Mouse (Mus musculus) forebrain, embryonic 14.5 days (tissue): ENCODE results near the gene Arxes2. TPM values are rescaled to one million over a fixed set of nuclear protein-coding genes. Genes with fewer than 3 reads are reported as not detected.
"Not testable (repeated sequence)": the region's sequence is repeated elsewhere in the genome, so short reads cannot be mapped to it uniquely, and the experiment has no call there.

ENCODE experiments used
- ATAC-seq: fragments of 200-750 bp; cut with Nextera tagmentation; 2 replicates; pipeline ENCODE4 v1.8.0; 2017; ENCODE audit warnings: mild to moderate bottlenecking, moderate library complexity
- DNase-seq: peaks from one replicate; pipeline ENCODE4 v3.0.0-alpha.2; 2015; ENCODE audit warnings: low spot score
- H3K27ac ChIP-seq: fragments of 300-500 bp; sonication (generic); 2 replicates; pipeline ENCODE4 v1.5.1; 2014; ENCODE audit warnings: low read depth, mild to moderate bottlenecking, control low read depth, low read length, moderate library complexity
- H3K27me3 ChIP-seq: fragments of 300-500 bp; sonication (generic); replicated peaks from 2 replicates; pipeline ENCODE4 v1.6.1; 2014; ENCODE audit warnings: low read length, control low read depth, mixed read lengths; ENCODE audit not compliant: control insufficient read depth, insufficient read depth
- H3K36me3 ChIP-seq: fragments of 300-500 bp; sonication (generic); 2 replicates; pipeline ENCODE4 v1.6.1; 2014; ENCODE audit warnings: low read length, control low read depth; ENCODE audit not compliant: control insufficient read depth, insufficient read depth
- H3K4me1 ChIP-seq: fragments of 300-500 bp; sonication (generic); 2 replicates; pipeline ENCODE4 v1.6.1; 2014; ENCODE audit warnings: antibody characterized with exemption, low read length, control low read depth; ENCODE audit not compliant: control insufficient read depth, insufficient read depth
- H3K4me2 ChIP-seq: fragments of 300-500 bp; sonication (generic); 2 replicates; pipeline ENCODE4 v1.6.1; 2014; ENCODE audit warnings: mild to moderate bottlenecking, control low read depth, low read length
- H3K4me3 ChIP-seq: fragments of 300-500 bp; sonication (generic); 2 replicates; pipeline ENCODE4 v1.5.1; 2014; ENCODE audit warnings: low read depth, low read length, control low read depth
- H3K9ac ChIP-seq: fragments of 300-500 bp; sonication (generic); 2 replicates; pipeline ENCODE4 v1.6.1; 2014; ENCODE audit warnings: mild to moderate bottlenecking, low read length, control low read depth, moderate library complexity
- H3K9me3 ChIP-seq: fragments of 300-500 bp; sonication (generic); replicated peaks from 2 replicates; pipeline ENCODE4 v1.6.1; 2016; ENCODE audit warnings: low read length, control low read depth, mixed read lengths; ENCODE audit not compliant: control insufficient read depth
- WGBS: fragments of 180-500 bp; shearing (Covaris S2); extraction: QIAGEN DNeasy Blood & Tissue Kit; methylation state at CpG from one replicate; pipeline ENCODE4 v1.1.7; 2014; 5-methylcytosine and 5-hydroxymethylcytosine counted together
- polyA plus RNA-seq: library from polyadenylated mRNA; unstranded; fragments of >200 nt; fragmentation: Nextera tagmentation; extraction: Ambion mirVana; gene quantifications from 2 replicates; pipeline ENCODE4 v1.2.1, GENCODE M21; 2014

Gene Arxes2
- polyA plus RNA-seq, 1 experiment from 2014 or later = 206 TPM

GRCm38 (mm10) chrX:136007199-136007843 is 13.7 kb downstream of the Arxes2 start:
- DNase-seq = no peak
- Histone ChIP-seq H3K4me3 (no peak overlapping the region), H3K27me3 (no peaks in the 10 kb centered on the region), H3K27ac (no peak overlapping the region), H3K9ac (no peak overlapping the region), H3K36me3 (no peaks in the 10 kb centered on the region), H3K4me2 (no peak overlapping the region), H3K9me3 (no peaks in the 10 kb centered on the region), H3K4me1 (no peaks in the 10 kb centered on the region)
- no peak for ATAC-seq
- WGBS = 32% methylated on average over 5 of the region's 5 CpGs

GRCm38 (mm10) chrX:136014392-136014791 is 20.8 kb downstream of the Arxes2 start:
- DNase-seq = peak; percentile 11
- 35% methylated on average over 2 of the region's 2 CpGs for WGBS

GRCm38 (mm10) chrX:136030331-136030730 is 36.7 kb downstream of the Arxes2 start:
- no peak overlapping the region for H3K4me2 ChIP-seq
- no peak overlapping the region for H3K27ac ChIP-seq
- no peak overlapping the region for H3K4me3 ChIP-seq
- H3K9me3 ChIP-seq = no peaks in the 10 kb centered on the region
- no peak for ATAC-seq
- H3K27me3 ChIP-seq = no peaks in the 10 kb centered on the region
- 69% methylated on average over 1 of the region's 1 CpGs for WGBS
- H3K9ac ChIP-seq = no peak overlapping the region
- H3K36me3 ChIP-seq = no peaks in the 10 kb centered on the region
- H3K4me1 ChIP-seq = no peaks in the 10 kb centered on the region
- DNase-seq = peak; percentile 37

More at GRCm38 (mm10) chrX:136014392-136014791, 20.8 kb downstream of the Arxes2 start:
- Histone ChIP-seq H3K36me3 (no peaks in the 10 kb centered on the region), H3K9ac (no peak overlapping the region), H3K4me3 (no peak overlapping the region), H3K9me3 (no peaks in the 10 kb centered on the region), H3K27ac (no peak overlapping the region), H3K4me1 (no peaks in the 10 kb centered on the region), H3K27me3 (no peaks in the 10 kb centered on the region), H3K4me2 (no peak overlapping the region)
- no peak for ATAC-seq

- WGBS = 24% methylated on average over 7 of the region's 49 CpGs
- H3K9me3 ChIP-seq, H3K4me1 ChIP-seq, DNase-seq, H3K36me3 ChIP-seq, H3K9ac ChIP-seq, H3K27me3 ChIP-seq, H3K27ac ChIP-seq: not testable (repeated sequence)
- peak; percentile 91 for ATAC-seq
- H3K4me3 ChIP-seq = peak within 1 kb of the TSS; percentile 19
- H3K4me2 ChIP-seq = peak within 1 kb of the TSS; percentile 40
Measured at GRCm38 (mm10) chrX:136032799-136033763, 39.5 kb downstream of the Arxes2 start, which contains the start of gene Arxes1. TSS of gene Arxes1 (plus strand) at chrX:136033367.

GRCm38 (mm10) chrX:136043726-136044125 is 50.1 kb downstream of the Arxes2 start:
- WGBS = 86% methylated on average over 1 of the region's 1 CpGs
- no peak overlapping the region for H3K27ac ChIP-seq
- H3K27me3 ChIP-seq = no peaks in the 10 kb centered on the region
- no peak overlapping the region for H3K4me3 ChIP-seq
- no peaks in the 10 kb centered on the region for H3K4me1 ChIP-seq
- no peak overlapping the region for H3K4me2 ChIP-seq
- H3K36me3 ChIP-seq = no peaks in the 10 kb centered on the region
- H3K9ac ChIP-seq = no peak overlapping the region
- no peaks in the 10 kb centered on the region for H3K9me3 ChIP-seq
- no peak for DNase-seq
- ATAC-seq = no peak

Other genes with a start within 250 kb of the Arxes2 start
- 88.2 and 104 TPM in 2 replicates for gene Bhlhb9, start 196.2 kb upstream of the Arxes2 start, polyA plus RNA-seq
- 100 and 111 TPM in 2 replicates for gene Gprasp2, start 154.8 kb upstream of the Arxes2 start, polyA plus RNA-seq
- 61.0 and 85.3 TPM in 2 replicates for gene Arxes1, start 39.5 kb downstream of the Arxes2 start, polyA plus RNA-seq
- 515 and 569 TPM in 2 replicates for gene Bex2, start 74.4 kb downstream of the Arxes2 start, polyA plus RNA-seq
- 0.05 TPM in 1 of 2 replicates, not detected in the other for gene Nxf3, start 91.4 kb downstream of the Arxes2 start, polyA plus RNA-seq
- 123 and 138 TPM in 2 replicates for gene Bex4, start 145.2 kb downstream of the Arxes2 start, polyA plus RNA-seq
- gene Tceal8, start 178.5 kb downstream of the Arxes2 start, polyA plus RNA-seq = 136 and 143 TPM in 2 replicates
- gene Tceal5, start 210.1 kb downstream of the Arxes2 start, polyA plus RNA-seq = 7.2 and 8.1 TPM in 2 replicates
- 1.9 and 2.2 TPM in 2 replicates for gene Tceal7, start 221.0 kb downstream of the Arxes2 start, polyA plus RNA-seq
- 172 and 180 TPM in 2 replicates for gene Bex1, start 221.7 kb downstream of the Arxes2 start, polyA plus RNA-seq